Mouse (Mus musculus) midbrain, postnatal 0 days (tissue): Measurements from ENCODE around the gene Gabrd. TPM values are rescaled to one million over a fixed set of nuclear protein-coding genes. Genes with fewer than 3 reads are reported as not detected.

ENCODE experiments used
- ATAC-seq: fragments of 200-750 bp; cut with Nextera tagmentation; 2 replicates; pipeline ENCODE4 v1.8.0; 2017; ENCODE audit warnings: moderate number of reproducible peaks, mild to moderate bottlenecking, moderate TSS enrichment, moderate library complexity; ENCODE audit not compliant: low FRiP score
- DNase-seq: peaks from one replicate; pipeline ENCODE4 v3.0.0-alpha.2; 2015; ENCODE audit warnings: low spot score
- H3K27ac ChIP-seq: fragments of 300-500 bp; sonication (generic); 2 replicates; pipeline ENCODE4 v1.5.1; 2014; ENCODE audit warnings: low read depth, mild to moderate bottlenecking, low read length, mixed read lengths
- H3K27me3 ChIP-seq: fragments of 300-500 bp; sonication (generic); 2 replicates; pipeline ENCODE4 v1.6.1; 2014; ENCODE audit warnings: low read length, control low read depth, mixed read lengths; ENCODE audit not compliant: insufficient read depth
- H3K36me3 ChIP-seq: fragments of 300-500 bp; sonication (generic); 2 replicates; pipeline ENCODE4 v1.6.1; 2014; ENCODE audit warnings: low read length, control low read depth, mixed read lengths; ENCODE audit not compliant: insufficient read depth
- H3K4me1 ChIP-seq: fragments of 300-500 bp; sonication (generic); 2 replicates; pipeline ENCODE4 v1.6.1; 2014; ENCODE audit warnings: mild to moderate bottlenecking, control low read depth, antibody characterized with exemption, low read length, mixed read lengths; ENCODE audit not compliant: insufficient read depth
- H3K4me2 ChIP-seq: fragments of 300-500 bp; sonication (generic); 2 replicates; pipeline ENCODE4 v1.6.1; 2014; ENCODE audit warnings: low read depth, mild to moderate bottlenecking, low read length, mixed read lengths; ENCODE audit not compliant: poor library complexity, severe bottlenecking
- H3K4me3 ChIP-seq: fragments of 300-500 bp; sonication (generic); 2 replicates; pipeline ENCODE4 v1.5.1; 2014; ENCODE audit warnings: low read depth, mild to moderate bottlenecking, low read length, moderate library complexity
- H3K9ac ChIP-seq: fragments of 300-500 bp; sonication (generic); replicated peaks from 2 replicates; pipeline ENCODE4 v1.6.1; 2014; ENCODE audit warnings: mild to moderate bottlenecking, low read length, moderate library complexity, mixed read lengths; ENCODE audit not compliant: poor library complexity, severe bottlenecking
- H3K9me3 ChIP-seq: fragments of 300-500 bp; sonication (generic); 2 replicates; pipeline ENCODE4 v1.6.1; 2016; ENCODE audit warnings: low read length, control low read depth
- CTCF ChIP-seq: IDR thresholded peaks from 2 replicates; pipeline ENCODE4 v1.5.1; 2016; ENCODE audit warnings: antibody characterized with exemption, mild to moderate bottlenecking
- WGBS: fragments of 180-500 bp; shearing (Covaris S2); extraction: QIAGEN DNeasy Blood & Tissue Kit; methylation state at CpG from one replicate; pipeline ENCODE4 v1.1.7; 2014; 5-methylcytosine and 5-hydroxymethylcytosine counted together
- polyA plus RNA-seq: library from polyadenylated mRNA; unstranded; fragments of >200 nt; fragmentation: Nextera tagmentation; extraction: Ambion mirVana; gene quantifications from 2 replicates; pipeline ENCODE4 v1.2.1, GENCODE M21; 2015
- total RNA-seq: library from RNA; depleted of rRNA; stranded (reverse); fragments of >200 nt; gene quantifications from 2 replicates; pipeline ENCODE4 v1.2.3, GENCODE M21; 2014

Gabrd gene
- total and polyA plus RNA-seq, 2 experiments from 2014 or later = 0.11 to 0.36 TPM

- Histone ChIP-seq H3K4me1 (peaks cover 4% of the 10 kb centered on the region; the same call in 1 of the 2 replicates), H3K9me3 (no peaks in the 10 kb centered on the region), H3K27me3 (no peaks in the 10 kb centered on the region), H3K36me3 (no peaks in the 10 kb centered on the region), H3K4me2 (no peak overlapping the region), H3K9ac (no peak overlapping the region), H3K4me3 (no peak overlapping the region), H3K27ac (no peak overlapping the region)
- no peak for DNase-seq
- WGBS = 95% methylated on average over 6 of the region's 6 CpGs
- TF ChIP-seq CTCF = no peak
- no peak for ATAC-seq
Observed at GRCm38 (mm10) chr4:155412124-155412523, 14.2 kb upstream of the Gabrd start.

DNA sequence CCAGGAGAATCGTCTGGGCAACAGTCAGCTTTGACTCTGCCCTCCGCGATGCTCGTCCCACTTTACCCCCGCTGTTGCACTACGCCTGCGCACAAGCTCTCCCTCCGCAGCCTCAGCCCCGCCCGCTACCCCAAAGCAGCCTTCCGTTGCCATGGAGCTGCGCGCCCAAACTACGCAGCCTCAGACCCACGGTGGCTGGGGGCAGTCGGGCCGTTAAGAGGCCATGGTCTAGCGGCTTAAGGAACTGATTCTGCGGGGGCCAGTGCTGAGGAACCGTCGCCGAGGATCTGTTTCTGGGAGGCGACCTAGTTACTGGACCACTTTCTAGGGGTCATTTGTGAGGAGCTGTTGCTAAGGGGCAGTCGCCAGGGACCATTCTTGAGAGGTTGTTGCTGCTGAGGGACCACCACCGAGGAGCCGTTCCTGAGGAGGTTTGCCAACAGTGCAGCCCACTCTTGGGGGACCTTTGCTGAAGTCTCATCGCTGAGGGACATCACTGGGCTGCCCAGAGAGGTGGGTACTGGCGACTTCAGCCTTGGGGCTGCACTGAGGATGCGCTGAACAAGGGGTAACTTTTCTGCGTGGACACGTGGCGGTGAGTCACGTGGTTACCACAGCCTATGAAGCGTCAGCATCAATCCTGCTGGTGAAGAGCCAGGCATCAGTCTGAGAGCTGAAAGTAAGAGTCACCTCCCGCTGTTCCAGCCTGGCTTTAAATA lies 11.3 kb upstream of the Gabrd start, which contains the start of gene Cfap74:
Cfap74 (plus strand) TSS at position 133 of the 719 bp plus-strand sequence.
- 1% methylated on average over 35 of the region's 35 CpGs for WGBS
- peak; percentile 92 for DNase-seq
- peak within 1 kb of the TSS; percentile 62 for H3K27ac ChIP-seq
- no peaks in the 10 kb centered on the region for H3K27me3 ChIP-seq
- peak; percentile 96 for ATAC-seq
- H3K4me3 ChIP-seq = peak within 1 kb of the TSS; percentile 54
- H3K36me3 ChIP-seq = no peaks in the 10 kb centered on the region
- TF ChIP-seq CTCF = no peak
- H3K9ac ChIP-seq = peak within 1 kb of the TSS; percentile 33
- H3K9me3 ChIP-seq = no peaks in the 10 kb centered on the region
- H3K4me1 ChIP-seq = peaks cover 4% of the 10 kb centered on the region; the same call in 1 of the 2 replicates
- peak within 1 kb of the TSS; percentile 69 for H3K4me2 ChIP-seq

DNA sequence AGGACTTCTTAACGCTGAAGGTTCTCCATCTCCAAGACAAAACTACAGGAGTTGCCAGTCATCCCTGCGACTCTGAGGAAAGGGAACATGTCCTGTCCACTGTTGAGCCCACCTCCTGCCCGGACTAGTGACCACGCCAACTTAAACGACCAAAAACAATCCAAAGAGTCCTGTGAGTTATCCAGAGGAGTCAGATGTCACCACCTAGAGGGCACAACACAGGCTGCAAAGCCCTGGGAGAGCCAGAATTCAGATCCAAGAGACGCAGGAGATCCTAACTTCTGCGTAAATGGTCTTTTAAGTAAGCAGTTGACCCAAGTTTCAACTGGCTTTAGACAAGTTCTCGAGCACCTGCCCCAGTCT lies 10.8 kb upstream of the Gabrd start:
- H3K4me2 ChIP-seq = peak overlapping the region; percentile 69
- peak; percentile 68 for TF ChIP-seq CTCF

DNA sequence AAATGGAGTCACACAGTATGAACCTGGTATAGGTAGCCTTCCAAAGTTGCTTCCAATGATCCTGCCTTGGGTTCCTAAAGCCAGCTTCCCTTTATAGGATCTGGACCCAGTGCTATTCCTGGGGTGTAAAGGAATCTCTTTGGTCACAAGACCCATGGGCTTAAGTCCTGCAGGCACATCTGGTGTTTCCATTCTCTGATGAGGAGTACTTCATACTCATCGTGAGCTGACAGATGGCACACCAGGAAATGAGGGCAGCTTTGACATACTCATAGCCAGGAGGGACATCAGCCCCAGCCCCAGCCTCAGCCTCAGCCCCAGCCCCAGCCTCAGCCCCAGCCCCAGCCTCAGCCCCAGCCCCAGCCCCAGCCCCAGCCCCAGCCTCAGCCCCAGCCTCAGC lies 4.6 kb upstream of the Gabrd start:
- 69% methylated on average over 1 of the region's 1 CpGs for WGBS
- H3K9ac ChIP-seq = no peak overlapping the region

More for the DNA sequence above, 10.8 kb upstream of the Gabrd start:
- 1% methylated on average over 8 of the region's 8 CpGs for WGBS
- Histone ChIP-seq H3K4me3 (peak overlapping the region; percentile 54), H3K27ac (peak overlapping the region; percentile 13; the same call in 1 of the 2 replicates), H3K36me3 (no peaks in the 10 kb centered on the region), H3K9ac (peak overlapping the region; percentile 33; the same call in 1 of the 2 replicates), H3K27me3 (no peaks in the 10 kb centered on the region), H3K4me1 (peaks cover 4% of the 10 kb centered on the region; the same call in 1 of the 2 replicates), H3K9me3 (no peaks in the 10 kb centered on the region)
- DNase-seq = no peak
- ATAC-seq = peak; percentile 45; the same call in 1 of the 2 replicates

GRCm38 (mm10) chr4:155401121-155401520 lies 3.2 kb upstream of the Gabrd start:
- WGBS = 55% methylated on average over 7 of the region's 7 CpGs
- Histone ChIP-seq H3K9ac (no peak overlapping the region), H3K4me3 (no peak overlapping the region), H3K36me3 (no peaks in the 10 kb centered on the region), H3K4me1 (no peaks in the 10 kb centered on the region), H3K9me3 (no peaks in the 10 kb centered on the region), H3K27me3 (peaks cover 30% of the 10 kb centered on the region), H3K4me2 (no peak overlapping the region), H3K27ac (no peak overlapping the region)
- ATAC-seq (no peak), DNase-seq (no peak)
- TF ChIP-seq CTCF = no peak

More for the DNA sequence above, 4.6 kb upstream of the Gabrd start:
- no peaks in the 10 kb centered on the region for H3K36me3 ChIP-seq
- no peak overlapping the region for H3K27ac ChIP-seq
- DNase-seq (no peak), ATAC-seq (no peak)
- H3K9me3 ChIP-seq = no peaks in the 10 kb centered on the region
- H3K4me2 ChIP-seq = no peak overlapping the region
- peaks cover 20% of the 10 kb centered on the region for H3K27me3 ChIP-seq
- no peaks in the 10 kb centered on the region for H3K4me1 ChIP-seq
- no peak overlapping the region for H3K4me3 ChIP-seq
- TF ChIP-seq CTCF = no peak

DNA sequence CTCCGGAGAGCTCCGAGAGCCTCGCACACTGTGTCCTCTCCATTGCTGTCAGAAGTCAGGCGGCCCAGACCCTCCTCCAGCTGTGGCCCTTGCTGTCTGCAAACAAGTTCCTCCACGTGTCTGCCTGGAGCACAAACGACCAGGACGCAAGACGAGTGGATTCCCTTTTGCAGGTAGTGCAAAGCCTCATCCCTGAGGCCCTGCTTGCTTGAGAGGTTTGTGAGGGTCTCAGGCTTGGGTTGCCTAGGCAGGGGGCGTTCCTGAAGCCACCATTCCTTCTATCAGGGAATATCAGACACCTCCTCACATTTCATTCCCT lies 269 bp upstream of the Gabrd start:
- no peak overlapping the region for H3K9ac ChIP-seq
- ATAC-seq (no peak), DNase-seq (no peak)
- H3K27ac ChIP-seq = no peak overlapping the region
- TF ChIP-seq CTCF = no peak
- peak overlapping the region; percentile 41 for H3K4me3 ChIP-seq
- H3K9me3 ChIP-seq = no peaks in the 10 kb centered on the region
- no peaks in the 10 kb centered on the region for H3K4me1 ChIP-seq
- WGBS = 8% methylated on average over 9 of the region's 9 CpGs
- H3K4me2 ChIP-seq = peak overlapping the region; percentile 68
- no peaks in the 10 kb centered on the region for H3K36me3 ChIP-seq
- H3K27me3 ChIP-seq = peaks cover 27% of the 10 kb centered on the region
